Mouse (Mus musculus) limb, embryonic 11.5 days (tissue): ENCODE measurements around the gene Myo1e. TPM values are rescaled to one million over a fixed set of nuclear protein-coding genes. Genes with fewer than 3 reads are reported as not detected.

Experiments used
- ATAC-seq: fragments of 200-750 bp; cut with Nextera tagmentation; 2 replicates; pipeline ENCODE4 v1.8.0; 2017; ENCODE audit warnings: low read depth; ENCODE audit not compliant: insufficient number of reproducible peaks, low FRiP score, low TSS enrichment
- DNase-seq: peaks from one replicate; pipeline ENCODE4 v3.0.0-alpha.2; 2015; ENCODE audit warnings: low spot score
- H3K27ac ChIP-seq: fragments of 300-500 bp; sonication (generic); replicated peaks from 2 replicates; pipeline ENCODE4 v1.5.1; 2014; ENCODE audit warnings: low read depth, mild to moderate bottlenecking, low read length
- H3K27me3 ChIP-seq: fragments of 300-500 bp; sonication (generic); 2 replicates; pipeline ENCODE4 v1.6.1; 2014; ENCODE audit warnings: mild to moderate bottlenecking, low read length, mixed read lengths; ENCODE audit not compliant: control insufficient read depth, insufficient read depth
- H3K36me3 ChIP-seq: fragments of 300-500 bp; sonication (generic); 2 replicates; pipeline ENCODE4 v1.6.1; 2014; ENCODE audit warnings: mild to moderate bottlenecking, low read length, moderate library complexity, mixed read lengths; ENCODE audit not compliant: control insufficient read depth, insufficient read depth
- H3K4me1 ChIP-seq: fragments of 300-500 bp; sonication (generic); 2 replicates; pipeline ENCODE4 v1.6.1; 2014; ENCODE audit warnings: low read length, mixed read lengths; ENCODE audit not compliant: control insufficient read depth, insufficient read depth
- H3K4me2 ChIP-seq: fragments of 300-500 bp; sonication (generic); 2 replicates; pipeline ENCODE4 v1.6.1; 2014; ENCODE audit warnings: low read depth, mild to moderate bottlenecking, moderate library complexity; ENCODE audit not compliant: severe bottlenecking
- H3K4me3 ChIP-seq: fragments of 300-500 bp; sonication (generic); 2 replicates; pipeline ENCODE4 v1.5.1; 2014; ENCODE audit warnings: low read depth, low read length
- H3K9ac ChIP-seq: fragments of 300-500 bp; sonication (generic); 2 replicates; pipeline ENCODE4 v1.6.1; 2014; ENCODE audit warnings: mild to moderate bottlenecking, low read length
- H3K9me3 ChIP-seq: fragments of 300-500 bp; sonication (generic); 2 replicates; pipeline ENCODE4 v1.6.1; 2016; ENCODE audit warnings: low read length; ENCODE audit not compliant: control insufficient read depth
- WGBS: fragments of 180-500 bp; shearing (Covaris S2); extraction: QIAGEN DNeasy Blood & Tissue Kit; methylation state at CpG from one replicate; pipeline ENCODE4 v1.1.7; 2014; 5-methylcytosine and 5-hydroxymethylcytosine counted together
- polyA plus RNA-seq: library from polyadenylated mRNA; unstranded; fragments of >200 nt; fragmentation: Nextera tagmentation; extraction: Ambion mirVana; gene quantifications from 2 replicates; pipeline ENCODE4 v1.2.1, GENCODE M21; 2014

Myo1e gene
- polyA plus RNA-seq, 1 experiment from 2014 or later = 16.9 TPM

DNA sequence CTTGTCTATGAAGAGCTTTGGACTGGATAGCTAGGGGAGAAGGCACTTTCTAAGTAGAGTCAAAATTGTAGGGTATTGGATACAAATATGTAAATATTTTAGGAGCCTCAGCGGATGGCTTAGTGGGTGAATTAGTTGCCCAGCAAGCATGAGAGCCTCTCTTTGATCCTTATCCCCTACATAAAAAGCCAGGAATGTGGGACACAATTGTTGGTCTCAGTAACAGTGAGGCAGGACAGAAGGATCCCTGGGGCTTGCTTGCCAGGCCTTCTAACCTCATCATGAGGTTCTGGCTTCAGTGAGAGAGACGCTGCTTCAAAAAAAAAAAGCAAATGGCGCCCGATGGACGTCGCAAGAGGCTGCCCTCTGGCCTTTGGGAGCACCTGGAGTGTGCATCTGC lies 66.9 kb downstream of the Myo1e start:
- WGBS = 79% methylated on average over 6 of the region's 6 CpGs
- Histone ChIP-seq H3K27me3 (no peaks in the 10 kb centered on the region), H3K9me3 (no peaks in the 10 kb centered on the region), H3K9ac (no peak overlapping the region), H3K27ac (no peak overlapping the region), H3K4me1 (no peaks in the 10 kb centered on the region), H3K36me3 (no peaks in the 10 kb centered on the region), H3K4me3 (no peak overlapping the region), H3K4me2 (no peak overlapping the region)
- ATAC-seq (no peak), DNase-seq (no peak)

DNA sequence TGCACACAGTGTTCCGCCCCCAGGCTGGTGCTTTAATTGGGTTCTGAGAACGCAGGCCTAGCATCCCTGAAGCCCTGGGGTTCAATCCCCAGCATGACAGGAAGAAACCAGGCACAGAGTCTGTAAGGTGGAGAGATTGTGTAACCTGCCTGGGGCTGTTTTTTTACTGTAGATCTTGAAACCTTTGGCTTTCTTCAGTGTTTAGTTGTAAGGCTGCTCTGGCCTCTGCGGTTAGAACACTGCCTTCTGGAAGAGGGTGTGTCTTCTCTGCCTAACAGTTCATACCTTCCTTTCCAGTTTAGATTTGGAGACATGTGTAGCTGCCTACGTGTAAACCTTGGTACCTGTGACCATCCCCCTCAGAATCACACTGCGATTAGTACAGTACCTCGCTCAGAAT lies 67.3 kb downstream of the Myo1e start:
- H3K36me3 ChIP-seq = no peaks in the 10 kb centered on the region
- no peak for DNase-seq
- no peaks in the 10 kb centered on the region for H3K27me3 ChIP-seq
- ATAC-seq = no peak
- H3K27ac ChIP-seq = no peak overlapping the region
- whole genome bisulfite sequencing = 86% methylated on average over 6 of the region's 6 CpGs
- no peak overlapping the region for H3K4me3 ChIP-seq
- no peak overlapping the region for H3K4me2 ChIP-seq
- H3K9me3 ChIP-seq = no peaks in the 10 kb centered on the region
- no peak overlapping the region for H3K9ac ChIP-seq
- H3K4me1 ChIP-seq = no peaks in the 10 kb centered on the region

DNA sequence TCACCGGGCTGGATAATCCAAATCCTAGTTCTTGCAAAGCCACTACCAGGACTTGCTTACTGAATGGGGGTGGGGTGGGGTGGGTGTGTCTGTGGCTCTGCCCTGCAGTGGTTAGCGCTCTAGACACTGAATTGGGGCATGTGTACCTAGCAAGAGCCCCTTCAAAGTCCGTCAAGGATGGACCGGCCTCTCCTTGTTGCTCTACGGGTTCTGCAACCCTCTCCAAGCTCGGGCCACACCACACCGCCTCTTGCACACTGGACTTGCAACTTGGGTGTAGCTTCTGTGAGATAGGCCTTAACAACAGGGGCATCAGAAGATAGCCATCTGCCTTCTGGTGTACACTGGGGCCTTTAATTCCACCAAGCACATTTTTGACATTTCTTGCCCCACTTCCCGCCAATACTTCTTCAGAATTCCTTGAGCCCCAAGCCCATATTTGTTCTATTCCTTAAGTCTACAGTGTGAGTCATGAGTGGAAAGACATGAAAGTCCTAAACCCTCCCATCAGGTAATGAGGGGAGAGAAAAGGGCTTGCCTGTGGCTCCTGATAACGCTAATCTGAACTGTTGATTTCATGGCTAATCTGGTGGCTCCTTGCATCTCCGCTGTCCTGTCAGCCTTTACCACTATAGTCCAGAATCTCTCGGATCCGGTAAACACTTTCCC lies 67.9 kb downstream of the Myo1e start:
- H3K27me3 ChIP-seq = no peaks in the 10 kb centered on the region
- DNase-seq (no peak), ATAC-seq (no peak)

DNA sequence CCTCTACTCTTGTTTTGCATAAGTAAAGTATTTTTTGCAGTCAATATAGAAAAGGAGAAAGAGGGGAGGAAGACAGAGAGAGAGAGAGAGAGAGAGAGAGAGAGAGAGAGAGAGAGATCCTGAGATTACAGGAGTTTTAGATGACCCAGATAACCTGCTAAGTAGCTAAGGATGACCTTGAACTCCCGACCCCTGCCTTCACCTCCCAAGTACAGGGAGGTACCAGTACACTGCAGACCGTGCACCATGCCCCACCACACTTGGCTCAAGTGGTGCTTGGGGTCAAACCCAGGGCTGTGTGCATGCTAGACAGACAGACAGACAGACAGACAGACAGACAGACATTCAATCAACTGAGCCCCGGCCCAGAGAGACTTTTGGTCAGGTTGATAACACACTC lies 69.9 kb downstream of the Myo1e start:
- Histone ChIP-seq H3K27me3 (no peaks in the 10 kb centered on the region), H3K9me3 (no peaks in the 10 kb centered on the region), H3K4me1 (no peaks in the 10 kb centered on the region), H3K9ac (no peak overlapping the region), H3K27ac (no peak overlapping the region), H3K36me3 (no peaks in the 10 kb centered on the region), H3K4me3 (no peak overlapping the region), H3K4me2 (no peak overlapping the region)
- WGBS = 87% methylated on average over 3 of the region's 3 CpGs
- DNase-seq (no peak), ATAC-seq (no peak)

More for the DNA sequence above, 67.9 kb downstream of the Myo1e start:
- 93% methylated on average over 12 of the region's 12 CpGs for WGBS
- Histone ChIP-seq H3K4me1 (no peaks in the 10 kb centered on the region), H3K9me3 (no peaks in the 10 kb centered on the region), H3K9ac (no peak overlapping the region), H3K4me3 (no peak overlapping the region), H3K4me2 (no peak overlapping the region), H3K27ac (no peak overlapping the region), H3K36me3 (no peaks in the 10 kb centered on the region)

DNA sequence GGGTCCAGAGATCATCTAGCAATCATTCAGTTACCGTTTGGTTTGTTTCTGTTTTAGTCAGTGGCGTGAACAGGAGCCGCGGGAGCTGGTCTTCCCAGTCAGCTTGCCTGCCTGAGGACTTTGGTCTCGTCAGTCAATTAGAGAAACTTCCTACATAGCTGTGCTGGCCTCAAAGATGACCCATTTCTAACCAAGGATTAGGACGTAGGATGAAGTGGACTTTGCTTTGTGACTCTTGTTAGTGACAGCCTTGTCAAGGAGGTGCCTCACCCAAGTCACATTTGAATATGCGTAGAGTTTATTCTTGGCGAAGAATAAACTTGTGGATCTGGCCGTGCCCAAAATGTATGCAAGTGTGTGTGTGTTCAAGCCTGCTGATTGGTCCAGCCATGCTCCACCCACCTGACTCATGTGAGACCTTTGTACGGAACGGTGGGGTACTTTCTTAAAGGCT lies 70.4 kb downstream of the Myo1e start:
- WGBS = 90% methylated on average over 11 of the region's 11 CpGs
- Histone ChIP-seq H3K9me3 (no peaks in the 10 kb centered on the region), H3K4me2 (no peak overlapping the region), H3K27ac (no peak overlapping the region), H3K9ac (no peak overlapping the region), H3K4me3 (no peak overlapping the region), H3K4me1 (no peaks in the 10 kb centered on the region), H3K36me3 (no peaks in the 10 kb centered on the region), H3K27me3 (no peaks in the 10 kb centered on the region)
- no peak for DNase-seq
- ATAC-seq = no peak

DNA sequence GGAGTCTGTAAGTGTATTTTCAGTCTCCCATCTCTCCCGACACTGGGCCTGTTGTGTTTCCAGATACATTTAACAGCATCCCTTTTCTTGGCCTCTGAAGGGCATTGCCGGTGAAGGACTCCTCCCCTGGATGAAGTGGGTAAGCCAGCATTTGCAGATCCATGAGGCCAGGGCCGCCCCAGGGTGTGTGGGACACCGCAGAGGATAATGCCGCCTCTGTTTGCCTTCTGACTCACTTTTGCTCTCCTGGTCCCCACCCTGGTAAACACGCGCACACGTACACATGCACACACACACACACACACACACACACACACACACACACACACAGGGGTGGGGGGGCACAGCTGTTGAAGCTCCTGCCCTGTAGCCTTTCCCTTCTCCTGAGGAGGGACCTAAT lies 74.3 kb downstream of the Myo1e start:
- Histone ChIP-seq H3K27ac (no peak overlapping the region), H3K4me3 (no peak overlapping the region), H3K4me1 (no peaks in the 10 kb centered on the region), H3K9me3 (no peaks in the 10 kb centered on the region), H3K36me3 (no peaks in the 10 kb centered on the region), H3K27me3 (no peaks in the 10 kb centered on the region), H3K4me2 (no peak overlapping the region), H3K9ac (no peak overlapping the region)
- DNase-seq = no peak
- WGBS = 92% methylated on average over 8 of the region's 8 CpGs
- no peak for ATAC-seq

DNA sequence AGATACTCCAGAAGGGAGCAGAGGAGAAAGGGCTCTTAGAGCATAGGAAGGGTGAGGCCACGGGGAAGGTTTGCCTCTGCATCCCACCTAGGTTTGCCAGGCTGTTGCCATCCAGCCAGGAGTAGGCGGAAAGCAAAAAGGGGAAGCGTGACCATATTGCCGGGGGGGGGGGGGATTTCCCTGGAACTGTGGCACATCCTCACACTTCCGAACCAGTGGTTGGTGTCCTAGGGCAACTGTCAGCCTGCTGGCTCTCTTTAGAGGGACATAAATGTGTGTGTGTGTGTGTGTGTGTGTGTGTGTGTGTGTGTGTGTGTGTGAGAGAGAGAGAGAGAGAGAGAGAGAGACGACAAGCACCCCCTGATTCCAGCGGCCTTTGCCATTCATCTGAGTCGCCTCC lies 75.0 kb downstream of the Myo1e start:
- Histone ChIP-seq H3K36me3 (no peaks in the 10 kb centered on the region), H3K4me3 (no peak overlapping the region), H3K27me3 (no peaks in the 10 kb centered on the region), H3K4me1 (peaks cover 2% of the 10 kb centered on the region; the same call in 1 of the 2 replicates), H3K27ac (no peak overlapping the region), H3K4me2 (no peak overlapping the region), H3K9ac (no peak overlapping the region), H3K9me3 (no peaks in the 10 kb centered on the region)
- DNase-seq (no peak), ATAC-seq (no peak)
- WGBS = 91% methylated on average over 7 of the region's 8 CpGs

DNA sequence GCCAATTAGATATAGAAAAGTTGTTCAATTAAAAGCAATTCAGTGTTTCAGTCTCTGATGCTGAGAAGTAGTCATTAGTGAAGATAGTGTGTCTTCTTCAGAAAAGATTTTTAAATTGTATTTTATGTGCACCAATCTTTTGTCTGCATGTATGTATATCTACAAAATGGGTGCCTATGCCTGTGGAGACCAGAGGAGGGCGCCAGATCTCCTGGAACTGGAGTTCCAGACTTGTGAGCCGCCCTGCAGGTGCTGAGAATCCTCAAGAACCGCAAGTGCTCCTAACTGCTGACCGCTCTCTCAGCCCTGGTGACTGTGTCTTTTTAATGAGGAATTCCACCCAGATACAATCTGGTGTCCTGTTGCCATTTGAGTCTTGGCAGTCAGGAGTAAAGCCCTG lies 76.0 kb downstream of the Myo1e start:
- Histone ChIP-seq H3K27me3 (no peaks in the 10 kb centered on the region), H3K9me3 (no peaks in the 10 kb centered on the region), H3K9ac (no peak overlapping the region), H3K4me3 (no peak overlapping the region), H3K36me3 (no peaks in the 10 kb centered on the region), H3K4me2 (no peak overlapping the region), H3K27ac (no peak overlapping the region), H3K4me1 (peaks cover 2% of the 10 kb centered on the region; the same call in 1 of the 2 replicates)
- no peak for ATAC-seq
- 86% methylated on average over 4 of the region's 4 CpGs for WGBS
- no peak for DNase-seq

DNA sequence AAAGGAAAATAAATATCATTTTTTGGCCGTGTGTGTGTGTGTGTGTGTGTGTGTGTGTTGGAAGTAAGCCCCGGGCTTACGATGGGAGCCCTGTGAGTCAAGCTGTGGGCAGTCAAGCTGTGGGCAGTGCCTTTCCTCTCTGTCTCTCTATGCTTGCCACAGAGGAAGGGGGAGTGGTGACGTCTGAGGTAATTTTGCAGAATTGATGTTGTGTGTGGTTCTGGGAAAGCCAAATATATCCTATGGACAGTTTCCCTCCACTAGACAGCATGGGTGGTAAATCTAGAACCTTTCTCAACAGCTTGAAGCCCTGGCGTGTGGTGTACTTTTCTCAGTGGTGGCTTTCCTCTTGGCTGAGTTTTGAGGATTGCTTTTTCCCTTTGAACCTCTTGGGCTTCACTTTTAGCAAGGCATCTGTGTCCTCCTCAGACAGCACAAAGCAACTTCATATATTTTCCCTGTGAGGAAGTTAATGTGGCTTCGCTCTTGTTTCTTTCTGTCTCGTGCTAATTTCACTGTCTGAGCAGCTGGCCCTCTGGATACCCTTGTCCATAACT lies 77.5 kb downstream of the Myo1e start:
- H3K4me2 ChIP-seq = no peak overlapping the region
- DNase-seq (no peak), ATAC-seq (no peak)
- no peak overlapping the region for H3K27ac ChIP-seq
- H3K36me3 ChIP-seq = no peaks in the 10 kb centered on the region
- H3K4me3 ChIP-seq = no peak overlapping the region
- 80% methylated on average over 7 of the region's 7 CpGs for WGBS
- H3K4me1 ChIP-seq = peaks cover 2% of the 10 kb centered on the region; the same call in 1 of the 2 replicates
- H3K9me3 ChIP-seq = no peaks in the 10 kb centered on the region
- no peaks in the 10 kb centered on the region for H3K27me3 ChIP-seq
- H3K9ac ChIP-seq = no peak overlapping the region
